Mouse (Mus musculus) kidney, embryonic 15.5 days (tissue): Measurements from ENCODE around the gene Gm42715. TPM values are rescaled to one million over a fixed set of nuclear protein-coding genes. Genes with fewer than 3 reads are reported as not detected.

Source experiments
- ATAC-seq: fragments of 200-750 bp; cut with Nextera tagmentation; replicated peaks from 2 replicates; pipeline ENCODE4 v1.8.0; 2017; ENCODE audit warnings: moderate TSS enrichment; ENCODE audit not compliant: low FRiP score
- H3K27ac ChIP-seq: fragments of 300-500 bp; sonication (generic); 2 replicates; pipeline ENCODE4 v1.5.1; 2015; ENCODE audit warnings: mild to moderate bottlenecking, inconsistent platforms
- H3K27me3 ChIP-seq: fragments of 300-500 bp; sonication (generic); 2 replicates; pipeline ENCODE4 v1.6.1; 2015; ENCODE audit warnings: inconsistent platforms
- H3K36me3 ChIP-seq: fragments of 300-500 bp; sonication (generic); 2 replicates; pipeline ENCODE4 v1.6.1; 2015; ENCODE audit warnings: inconsistent platforms
- H3K4me1 ChIP-seq: fragments of 300-500 bp; sonication (generic); 2 replicates; pipeline ENCODE4 v1.6.1; 2015; ENCODE audit warnings: inconsistent platforms
- H3K4me2 ChIP-seq: fragments of 300-500 bp; sonication (generic); 2 replicates; pipeline ENCODE4 v1.6.1; 2015; ENCODE audit warnings: moderate library complexity, mild to moderate bottlenecking, inconsistent platforms
- H3K4me3 ChIP-seq: fragments of 300-500 bp; sonication (generic); replicated peaks from 2 replicates; pipeline ENCODE4 v1.5.1; 2015; ENCODE audit warnings: mild to moderate bottlenecking, inconsistent platforms
- H3K9ac ChIP-seq: fragments of 300-500 bp; sonication (generic); 2 replicates; pipeline ENCODE4 v1.6.1; 2015; ENCODE audit warnings: mild to moderate bottlenecking, inconsistent platforms
- H3K9me3 ChIP-seq: fragments of 300-500 bp; sonication (generic); replicated peaks from 2 replicates; pipeline ENCODE4 v1.6.1; 2016; ENCODE audit warnings: inconsistent platforms
- WGBS: fragments of 180-500 bp; shearing (Covaris S2); methylation state at CpG from one replicate; pipeline ENCODE4 v1.1.7; 2015; ENCODE audit warnings: mixed read lengths; 5-methylcytosine and 5-hydroxymethylcytosine counted together
- polyA plus RNA-seq: library from polyadenylated mRNA; unstranded; fragments of >200 nt; fragmentation: Nextera tagmentation; extraction: Ambion mirVana; gene quantifications from 2 replicates; pipeline ENCODE4 v1.2.1, GENCODE M21; 2015

Gene Gm42715
- polyA plus RNA-seq, 1 experiment from 2014 or later, result 19.4 TPM

DNA sequence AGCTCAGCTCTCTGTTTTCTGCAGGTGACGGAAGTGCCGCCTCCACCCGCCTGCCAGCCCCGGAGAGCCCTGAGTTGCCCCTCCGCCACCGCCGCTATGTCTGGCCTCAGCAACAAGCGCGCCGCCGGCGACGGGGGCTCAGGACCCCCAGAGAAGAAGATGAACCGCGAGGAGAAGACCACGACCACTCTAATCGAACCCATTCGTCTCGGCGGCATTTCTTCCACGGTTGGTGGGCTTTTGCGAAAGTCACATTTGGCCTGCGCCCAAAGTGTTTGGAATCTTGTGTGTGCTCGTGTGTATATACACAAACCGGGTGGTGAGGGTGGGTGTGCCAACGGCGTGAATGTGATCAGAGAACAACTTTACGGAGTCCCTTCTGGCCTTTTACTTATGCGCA lies 69.5 kb downstream of the Gm42715 start:
- peak overlapping the region; percentile 84 for H3K4me3 ChIP-seq
- peak overlapping the region; percentile 83 for H3K9ac ChIP-seq
- peak overlapping the region; percentile 72 for H3K27ac ChIP-seq
- H3K27me3 ChIP-seq, result no peaks in the 10 kb centered on the region
- ATAC-seq, result no peak
- peak overlapping the region; percentile 78 for H3K4me2 ChIP-seq
- H3K4me1 ChIP-seq, result peaks cover 19% of the 10 kb centered on the region
- no peaks in the 10 kb centered on the region for H3K9me3 ChIP-seq
- H3K36me3 ChIP-seq, result peaks cover 62% of the 10 kb centered on the region
- 5% methylated on average over 29 of the region's 29 CpGs for WGBS

DNA sequence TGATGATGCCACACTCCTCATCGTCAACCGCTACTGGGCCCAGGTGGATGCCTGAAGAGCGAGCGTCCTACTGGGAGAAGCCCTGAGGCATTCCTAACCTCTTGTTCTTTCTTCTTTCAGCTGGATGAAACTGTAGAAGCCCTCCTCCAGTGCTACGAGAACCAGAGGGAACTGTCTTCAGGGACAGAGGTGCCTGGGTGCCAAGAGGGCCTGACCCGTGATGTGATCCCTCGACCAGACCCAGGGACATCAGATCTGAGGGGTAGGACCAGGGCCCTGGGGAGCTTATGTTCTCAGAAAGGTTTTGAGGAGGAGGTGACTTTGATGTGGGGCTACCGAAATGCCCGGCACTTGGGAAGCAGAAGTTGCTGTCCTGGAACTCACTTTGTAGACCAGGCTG lies 70.3 kb downstream of the Gm42715 start:
- peak overlapping the region; percentile 78 for H3K4me2 ChIP-seq
- peak overlapping the region; percentile 84 for H3K4me3 ChIP-seq
- 0 out of 2 replicates have a peak overlapping the region, but pooled peaks have one; percentile 83 for H3K9ac ChIP-seq
- 84% methylated on average over 9 of the region's 9 CpGs for WGBS
- H3K9me3 ChIP-seq, result no peaks in the 10 kb centered on the region
- peaks cover 19% of the 10 kb centered on the region for H3K4me1 ChIP-seq
- H3K36me3 ChIP-seq, result peaks cover 62% of the 10 kb centered on the region
- H3K27me3 ChIP-seq, result no peaks in the 10 kb centered on the region
- no peak overlapping the region for H3K27ac ChIP-seq
- no peak for ATAC-seq

DNA sequence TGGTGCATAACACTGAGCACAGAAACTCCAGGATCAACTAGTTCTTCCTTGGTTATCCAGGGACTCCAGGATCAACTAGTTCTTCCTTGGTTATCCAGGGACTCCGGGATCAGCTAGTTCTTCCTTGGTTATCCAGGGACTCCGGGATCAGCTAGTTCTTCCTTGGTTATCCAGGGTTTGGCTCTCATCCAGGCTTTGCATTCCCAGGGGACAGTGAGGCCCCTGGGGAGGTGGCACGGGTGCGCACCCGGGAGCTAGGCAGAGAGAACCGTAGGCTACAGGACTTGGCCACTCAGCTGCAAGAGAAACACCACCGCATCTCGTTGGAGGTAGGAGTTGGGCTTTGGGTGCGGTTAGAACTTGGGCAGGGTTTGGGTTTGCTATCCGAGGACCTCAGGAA lies 71.7 kb downstream of the Gm42715 start:
- H3K27me3 ChIP-seq, result no peaks in the 10 kb centered on the region
- WGBS, result 92% methylated on average over 10 of the region's 10 CpGs
- ATAC-seq, result no peak

DNA sequence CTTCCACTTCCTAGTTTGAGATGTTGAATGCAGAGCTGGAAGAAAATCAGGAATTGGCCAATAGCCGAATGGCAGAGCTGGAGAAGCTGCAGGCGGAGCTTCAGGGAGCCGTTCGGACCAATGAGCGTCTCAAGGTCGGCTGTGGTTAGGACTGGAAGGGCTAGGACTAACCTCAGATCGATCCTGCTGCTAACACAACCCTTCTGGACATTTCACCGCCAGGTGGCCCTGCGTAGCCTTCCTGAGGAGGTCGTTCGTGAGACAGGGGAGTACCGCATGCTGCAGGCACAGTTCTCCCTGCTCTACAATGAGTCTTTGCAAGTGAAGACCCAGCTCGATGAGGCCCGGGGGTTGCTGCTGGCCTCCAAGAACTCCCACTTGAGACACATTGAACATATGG lies 73.2 kb downstream of the Gm42715 start:
- Histone ChIP-seq H3K9ac (no peak overlapping the region), H3K27ac (no peak overlapping the region), H3K4me3 (no peak overlapping the region), H3K36me3 (peaks cover 82% of the 10 kb centered on the region), H3K4me2 (no peak overlapping the region), H3K4me1 (peaks cover 12% of the 10 kb centered on the region), H3K9me3 (no peaks in the 10 kb centered on the region), H3K27me3 (no peaks in the 10 kb centered on the region)
- 89% methylated on average over 14 of the region's 14 CpGs for WGBS
- no peak for ATAC-seq

More for the DNA sequence above, 71.7 kb downstream of the Gm42715 start:
- Histone ChIP-seq H3K9me3 (no peaks in the 10 kb centered on the region), H3K4me1 (peaks cover 19% of the 10 kb centered on the region), H3K4me3 (no peak overlapping the region), H3K27ac (no peak overlapping the region), H3K9ac (no peak overlapping the region), H3K36me3 (peaks cover 67% of the 10 kb centered on the region), H3K4me2 (no peak overlapping the region)

DNA sequence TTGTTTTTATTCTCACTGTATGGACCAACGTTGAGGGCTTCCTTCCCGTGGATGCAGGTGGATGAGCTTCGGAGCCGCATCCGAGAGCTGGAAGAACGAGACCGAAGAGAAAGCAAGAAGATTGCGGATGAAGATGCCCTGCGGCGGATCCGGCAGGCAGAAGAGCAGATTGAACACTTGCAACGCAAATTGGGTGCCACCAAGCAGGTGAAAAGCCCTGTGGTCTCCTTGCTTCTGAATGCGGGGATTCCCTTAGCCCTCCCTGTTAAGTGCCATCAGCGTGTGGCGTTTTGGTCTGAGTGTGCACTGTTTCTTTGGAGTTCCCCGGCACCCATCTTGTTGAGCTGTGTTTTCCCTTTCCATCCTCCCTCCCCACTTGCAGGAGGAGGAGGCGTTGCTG lies 77.4 kb downstream of the Gm42715 start:
- Histone ChIP-seq H3K9me3 (no peaks in the 10 kb centered on the region), H3K36me3 (peaks cover 100% of the 10 kb centered on the region), H3K9ac (no peak overlapping the region), H3K27ac (no peak overlapping the region), H3K4me3 (no peak overlapping the region), H3K4me1 (no peaks in the 10 kb centered on the region), H3K4me2 (no peak overlapping the region), H3K27me3 (no peaks in the 10 kb centered on the region)
- WGBS, result 95% methylated on average over 17 of the region's 17 CpGs
- no peak for ATAC-seq

DNA sequence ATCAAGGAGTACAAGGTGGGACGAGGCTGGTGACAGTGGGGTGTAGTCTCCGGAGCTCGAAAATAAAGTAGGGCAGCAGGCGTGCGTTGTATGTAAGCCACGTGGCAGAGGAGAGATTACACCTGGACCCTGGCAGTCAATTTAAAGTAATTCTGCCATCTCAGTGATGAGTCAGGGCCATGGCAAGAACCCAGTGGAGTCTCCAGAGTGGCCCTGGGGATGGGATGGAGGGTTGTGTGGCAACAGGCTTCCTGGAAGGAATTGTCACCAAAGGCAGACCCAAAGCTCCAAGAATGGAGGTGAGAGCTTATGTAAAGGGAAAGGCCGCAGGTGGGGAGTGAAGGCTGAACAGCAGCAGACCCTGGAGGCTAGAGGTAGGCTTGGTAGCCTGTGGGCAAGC lies 81.2 kb downstream of the Gm42715 start:
- H3K36me3 ChIP-seq, result peaks cover 99% of the 10 kb centered on the region
- H3K27ac ChIP-seq, result no peak overlapping the region
- H3K4me2 ChIP-seq, result no peak overlapping the region
- H3K27me3 ChIP-seq, result no peaks in the 10 kb centered on the region
- no peak overlapping the region for H3K9ac ChIP-seq
- no peaks in the 10 kb centered on the region for H3K9me3 ChIP-seq
- H3K4me3 ChIP-seq, result no peak overlapping the region
- ATAC-seq, result no peak
- 96% methylated on average over 7 of the region's 7 CpGs for WGBS
- no peaks in the 10 kb centered on the region for H3K4me1 ChIP-seq

DNA sequence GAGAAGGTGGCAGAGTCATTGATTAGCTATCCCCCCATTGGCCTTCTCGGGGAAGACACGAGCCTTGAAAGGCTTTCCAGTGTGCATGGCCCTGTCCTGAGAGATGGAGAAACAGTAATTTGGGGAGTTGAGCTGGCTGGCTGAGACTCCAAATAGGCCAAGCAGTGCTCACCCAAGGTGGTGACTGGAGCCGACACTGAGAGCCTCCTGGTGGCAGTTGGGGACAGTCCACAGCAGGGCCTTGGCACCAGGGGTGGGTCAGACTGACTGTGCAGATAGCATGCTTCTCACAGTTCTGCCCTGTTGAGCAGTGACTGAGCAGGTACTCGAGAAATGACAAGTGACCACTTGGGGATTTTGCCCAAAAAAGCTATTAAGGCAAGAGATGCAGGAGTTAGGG lies 82.4 kb downstream of the Gm42715 start:
- 90% methylated on average over 4 of the region's 4 CpGs for WGBS
- Histone ChIP-seq H3K9ac (no peak overlapping the region), H3K4me1 (no peaks in the 10 kb centered on the region), H3K4me3 (no peak overlapping the region), H3K27ac (no peak overlapping the region), H3K4me2 (no peak overlapping the region), H3K9me3 (no peaks in the 10 kb centered on the region), H3K36me3 (peaks cover 99% of the 10 kb centered on the region), H3K27me3 (no peaks in the 10 kb centered on the region)
- no peak for ATAC-seq

DNA sequence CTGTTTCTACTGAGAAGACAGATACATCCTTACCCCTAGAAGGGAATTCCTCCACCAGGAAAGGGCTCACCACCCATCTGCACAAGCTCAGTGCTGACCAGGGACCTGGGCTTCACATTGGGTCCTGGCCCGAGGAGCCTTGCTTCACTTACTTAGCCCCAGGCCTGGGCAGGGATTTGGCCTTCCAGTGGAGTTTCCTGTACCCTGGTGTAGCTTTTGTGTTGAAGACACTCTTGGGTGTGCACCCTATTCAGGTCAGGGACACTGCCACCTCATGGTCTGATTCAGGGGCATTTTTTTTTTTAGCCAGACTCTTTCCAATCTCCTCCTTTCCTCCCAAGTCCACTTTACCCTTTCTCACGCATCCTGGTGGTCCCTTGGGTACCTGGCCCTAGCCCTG lies 83.5 kb downstream of the Gm42715 start:
- Histone ChIP-seq H3K9me3 (no peaks in the 10 kb centered on the region), H3K9ac (no peak overlapping the region), H3K4me3 (no peak overlapping the region), H3K36me3 (peaks cover 99% of the 10 kb centered on the region), H3K27me3 (no peaks in the 10 kb centered on the region), H3K27ac (no peak overlapping the region), H3K4me2 (no peak overlapping the region), H3K4me1 (no peaks in the 10 kb centered on the region)
- 88% methylated on average over 2 of the region's 2 CpGs for WGBS
- ATAC-seq, result no peak

DNA sequence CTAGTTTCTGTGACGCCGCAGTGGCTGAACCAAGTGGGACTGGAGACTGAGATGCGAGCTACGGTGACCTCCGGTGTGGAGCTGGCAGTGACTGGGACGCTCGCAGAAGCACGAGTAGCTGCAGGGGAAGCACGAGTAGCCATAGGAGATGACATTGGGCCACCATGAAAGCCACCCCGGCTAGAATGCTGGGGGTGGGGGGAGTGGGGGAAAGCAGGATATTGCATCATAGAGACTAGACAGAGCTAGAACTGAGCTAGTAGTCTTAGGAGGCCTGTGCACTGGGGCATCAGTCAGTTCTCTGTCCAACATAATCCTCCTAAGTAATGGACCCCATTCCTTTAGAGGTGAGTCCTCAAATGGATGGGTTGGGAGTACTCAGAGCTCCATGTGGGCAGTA lies 84.9 kb downstream of the Gm42715 start:
- Histone ChIP-seq H3K4me3 (no peak overlapping the region), H3K9me3 (no peaks in the 10 kb centered on the region), H3K27ac (no peak overlapping the region), H3K27me3 (no peaks in the 10 kb centered on the region), H3K36me3 (peaks cover 99% of the 10 kb centered on the region), H3K4me1 (no peaks in the 10 kb centered on the region), H3K9ac (no peak overlapping the region), H3K4me2 (no peak overlapping the region)
- WGBS, result 86% methylated on average over 10 of the region's 10 CpGs
- ATAC-seq, result no peak

DNA sequence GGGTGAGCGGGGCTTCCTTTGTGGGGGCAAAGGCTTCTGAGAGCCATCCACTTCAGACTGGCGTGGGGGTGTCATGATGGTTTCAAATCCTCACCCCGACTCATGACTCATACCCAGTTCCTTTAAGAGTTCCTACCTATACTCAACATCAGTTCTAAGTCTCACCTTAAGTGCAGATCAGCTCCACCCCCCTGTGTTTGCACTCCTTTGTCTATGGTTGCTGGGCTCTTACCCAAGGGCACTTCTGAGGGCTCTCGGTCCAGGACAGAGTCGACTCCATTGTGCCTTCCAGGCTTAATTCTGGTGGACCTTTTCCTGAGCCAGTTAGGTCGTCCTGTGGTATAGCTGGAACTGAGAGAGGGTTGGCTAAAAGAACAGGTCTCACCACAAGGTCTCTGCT lies 87.8 kb downstream of the Gm42715 start:
- peaks cover 99% of the 10 kb centered on the region for H3K36me3 ChIP-seq
- 85% methylated on average over 6 of the region's 6 CpGs for WGBS
- ATAC-seq, result no peak

DNA sequence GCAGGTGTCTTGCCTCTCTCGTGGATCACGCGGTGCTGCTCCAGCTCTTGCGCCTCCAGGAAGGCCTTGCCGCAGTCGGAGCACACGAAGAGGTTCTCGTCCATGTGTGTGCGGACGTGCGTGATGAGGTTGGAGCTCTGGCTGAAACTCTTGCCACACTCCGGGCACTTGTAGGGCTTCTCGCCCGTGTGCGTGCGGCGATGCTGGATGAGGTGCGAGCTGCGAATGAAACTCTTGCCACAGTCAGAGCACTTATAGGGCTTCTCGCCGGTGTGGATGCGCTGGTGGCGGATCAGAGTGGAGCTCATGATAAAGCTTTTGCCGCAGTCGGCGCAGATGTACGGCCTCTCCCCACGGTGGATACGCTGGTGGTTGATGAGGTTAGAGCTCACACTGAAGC lies 91.6 kb downstream of the Gm42715 start:
- Histone ChIP-seq H3K27ac (no peak overlapping the region), H3K27me3 (no peaks in the 10 kb centered on the region), H3K9ac (no peak overlapping the region), H3K4me1 (peaks cover 15% of the 10 kb centered on the region), H3K9me3 (no peaks in the 10 kb centered on the region), H3K36me3 (peaks cover 73% of the 10 kb centered on the region), H3K4me2 (no peak overlapping the region), H3K4me3 (no peak overlapping the region)
- WGBS, result 97% methylated on average over 29 of the region's 29 CpGs
- no peak for ATAC-seq

More for the DNA sequence above, 87.8 kb downstream of the Gm42715 start:
- no peaks in the 10 kb centered on the region for H3K9me3 ChIP-seq
- H3K27me3 ChIP-seq, result no peaks in the 10 kb centered on the region
- H3K4me1 ChIP-seq, result no peaks in the 10 kb centered on the region
- no peak overlapping the region for H3K27ac ChIP-seq
- no peak overlapping the region for H3K9ac ChIP-seq
- H3K4me2 ChIP-seq, result no peak overlapping the region
- no peak overlapping the region for H3K4me3 ChIP-seq

DNA sequence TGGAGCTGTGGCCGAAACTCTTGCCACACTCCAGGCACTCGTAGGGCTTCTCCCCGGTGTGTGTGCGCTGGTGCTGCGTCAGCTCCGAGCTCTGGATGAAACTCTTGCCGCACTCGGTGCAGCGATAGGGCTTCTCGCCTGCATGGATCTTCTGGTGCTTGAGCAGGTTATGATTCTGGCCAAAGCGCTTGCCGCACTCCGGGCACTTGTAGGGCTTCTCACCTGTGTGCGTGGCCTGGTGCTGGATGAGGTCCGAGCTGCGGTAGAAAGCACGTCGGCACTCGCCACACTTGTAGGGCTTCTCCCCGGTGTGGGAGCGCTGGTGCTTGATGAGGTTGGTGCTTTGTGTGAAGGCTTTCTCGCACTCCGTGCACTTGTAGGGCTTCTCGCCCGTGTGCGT lies 92.2 kb downstream of the Gm42715 start:
- H3K27ac ChIP-seq, result no peak overlapping the region
- H3K9me3 ChIP-seq, result no peaks in the 10 kb centered on the region
- no peaks in the 10 kb centered on the region for H3K27me3 ChIP-seq
- no peak overlapping the region for H3K4me2 ChIP-seq
- H3K9ac ChIP-seq, result no peak overlapping the region
- peaks cover 67% of the 10 kb centered on the region for H3K36me3 ChIP-seq
- H3K4me1 ChIP-seq, result peaks cover 20% of the 10 kb centered on the region
- ATAC-seq, result no peak
- WGBS, result 96% methylated on average over 26 of the region's 26 CpGs
- no peak overlapping the region for H3K4me3 ChIP-seq

DNA sequence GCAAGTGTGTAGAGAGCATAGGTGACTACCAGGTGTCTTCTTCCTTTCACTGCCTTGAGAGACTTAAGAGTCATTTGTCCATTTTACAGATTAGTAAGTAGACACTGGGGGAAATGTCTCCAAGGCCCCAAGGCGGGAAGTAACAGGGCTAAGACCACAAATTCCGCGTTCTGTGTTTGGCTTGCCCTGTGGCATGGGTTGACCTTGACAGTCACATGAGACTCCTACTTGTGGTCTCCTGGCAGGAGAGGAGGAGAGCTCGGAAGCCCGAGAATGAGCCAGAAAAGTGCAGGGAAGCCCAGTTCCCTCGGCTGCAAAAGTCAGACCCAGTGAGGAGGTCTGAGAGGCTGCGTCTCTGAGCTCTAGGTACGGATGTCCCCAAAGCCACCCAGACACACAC lies 94.1 kb downstream of the Gm42715 start:
- peak overlapping the region; percentile 99 for H3K4me3 ChIP-seq
- H3K4me1 ChIP-seq, result peaks cover 20% of the 10 kb centered on the region
- peak overlapping the region; percentile 99; the same call in 1 of the 2 replicates for H3K9ac ChIP-seq
- H3K27ac ChIP-seq, result no peak overlapping the region; the same call in 1 of the 2 replicates
- H3K9me3 ChIP-seq, result no peaks in the 10 kb centered on the region
- peaks cover 48% of the 10 kb centered on the region for H3K36me3 ChIP-seq
- H3K4me2 ChIP-seq, result peak overlapping the region; percentile 79
- no peak for ATAC-seq
- WGBS, result 76% methylated on average over 8 of the region's 8 CpGs
- no peaks in the 10 kb centered on the region for H3K27me3 ChIP-seq
